ENCODE assay signal across 13 mouse cellular contexts in the genomic region with DNA sequence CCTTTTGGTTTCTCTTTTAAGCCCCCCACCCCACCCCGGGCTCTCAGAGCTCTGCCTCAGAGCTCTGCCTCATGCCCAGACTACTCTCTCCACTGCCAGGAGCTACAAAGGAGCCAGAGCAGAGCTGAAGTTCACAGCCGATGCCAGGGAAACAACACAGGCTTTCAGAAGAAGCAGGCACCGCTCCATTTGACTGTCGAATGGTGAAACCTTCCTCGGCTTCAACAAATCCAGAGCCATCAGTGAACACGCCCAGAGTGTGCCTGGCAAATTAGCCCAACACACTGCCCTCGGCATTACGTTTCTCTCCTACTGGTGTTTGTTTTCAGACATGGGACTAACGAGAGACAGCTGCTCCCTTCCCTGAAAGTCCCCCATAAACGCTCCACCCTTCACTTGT.
DNase-seq lines count a peak whose midpoint lies in the region; ATAC-seq lines count a peak whose summit lies in the region.
"Had no signal": no experiment of that assay in that cellular context is flagged by ENCODE, and none has a peak within 500 bp of the region (broad histone marks: within the 10 kb centered on the region; RNA-seq: fewer than 3 reads in every experiment).

No protein-coding gene starts in this region.

- no peak overlapping the region for H3K4me2 ChIP-seq in embryonic facial prominence, embryonic 11.5 days (ENCODE audit: low read depth, low read length)
- no peak overlapping the region for H3K4me2 ChIP-seq in limb, embryonic 11.5 days (ENCODE audit: low read depth, severe bottlenecking)
- H3K4me2 ChIP-seq: embryonic facial prominence, embryonic 15.5 days; liver, embryonic 15.5 days had no signal

- 46% methylated on average over 10 of the region's 10 CpGs for WGBS in embryonic facial prominence, embryonic 11.5 days
- WGBS in limb, embryonic 11.5 days, result 19% methylated on average over 10 of the region's 10 CpGs

- no peaks in the 10 kb centered on the region for H3K9me3 ChIP-seq in embryonic facial prominence, embryonic 11.5 days (replicated peaks; ENCODE audit: control insufficient read depth, low read length)
- H3K9me3 ChIP-seq in limb, embryonic 11.5 days (ENCODE audit: control insufficient read depth, low read length), result no peaks in the 10 kb centered on the region
- H3K9me3 ChIP-seq: embryonic facial prominence, embryonic 15.5 days; liver, embryonic 15.5 days had no signal

- H3K27me3 ChIP-seq in embryonic facial prominence, embryonic 11.5 days (ENCODE audit: control insufficient read depth, insufficient read depth, low read length), result peaks cover 22% of the 10 kb centered on the region
- H3K27me3 ChIP-seq in limb, embryonic 11.5 days (ENCODE audit: control insufficient read depth, insufficient read depth, low read length), result peaks cover 21% of the 10 kb centered on the region

- H3K9ac ChIP-seq in embryonic facial prominence, embryonic 11.5 days (replicated peaks; ENCODE audit: low read length), result no peak overlapping the region
- H3K9ac ChIP-seq in limb, embryonic 11.5 days (ENCODE audit: low read length), result no peak overlapping the region
- H3K9ac ChIP-seq: embryonic facial prominence, embryonic 15.5 days; liver, embryonic 15.5 days had no signal

- no peak overlapping the region for H3K4me3 ChIP-seq in embryonic facial prominence, embryonic 11.5 days (ENCODE audit: low read depth, low read length)
- H3K4me3 ChIP-seq in limb, embryonic 11.5 days (ENCODE audit: low read depth, low read length), result no peak overlapping the region
- H3K4me3 ChIP-seq: embryonic facial prominence, embryonic 15.5 days; liver, embryonic 15.5 days had no signal

- peak; percentile 5 for DNase-seq in adrenal gland, adult 2 months
- no peak for DNase-seq in adrenal gland, adult 8-10 months
- peak; percentile 55 for DNase-seq in layer of hippocampus, adult 11-12 months (ENCODE audit: low spot score)
- no peak for DNase-seq in layer of hippocampus, adult 9-10 months (ENCODE audit: low spot score)
- peak; percentile 34 for DNase-seq in embryonic facial prominence, embryonic 11.5 days (ENCODE audit: low spot score)
- DNase-seq in limb, embryonic 11.5 days (ENCODE audit: low spot score), result peak; percentile 46
- no peak for DNase-seq in heart, postnatal 10 days
- no peak for DNase-seq in Muller cell, postnatal 12 days (ENCODE audit: inconsistent ontology term)
- DNase-seq: adrenal gland, postnatal 36 days; gastrocnemius, postnatal 10 days; kidney, postnatal 36 days had no signal

- ATAC-seq in embryonic facial prominence, embryonic 11.5 days (replicated peaks; ENCODE audit: insufficient number of reproducible peaks, low FRiP score, low TSS enrichment, low read depth), result no peak
- no peak for ATAC-seq in limb, embryonic 11.5 days (ENCODE audit: insufficient number of reproducible peaks, low FRiP score, low TSS enrichment, low read depth)

- no peaks in the 10 kb centered on the region for H3K36me3 ChIP-seq in embryonic facial prominence, embryonic 11.5 days (replicated peaks; ENCODE audit: control insufficient read depth, insufficient read depth, low read depth, low read length)
- no peaks in the 10 kb centered on the region for H3K36me3 ChIP-seq in limb, embryonic 11.5 days (ENCODE audit: control insufficient read depth, insufficient read depth, low read length)
- H3K36me3 ChIP-seq: embryonic facial prominence, embryonic 15.5 days; liver, embryonic 15.5 days had no signal

- no peak overlapping the region for H3K27ac ChIP-seq in embryonic facial prominence, embryonic 11.5 days (replicated peaks; ENCODE audit: low read depth, low read length)
- H3K27ac ChIP-seq in limb, embryonic 11.5 days (replicated peaks; ENCODE audit: low read depth, low read length), result no peak overlapping the region
- H3K27ac ChIP-seq: embryonic facial prominence, embryonic 15.5 days; liver, embryonic 15.5 days had no signal

- H3K4me1 ChIP-seq in embryonic facial prominence, embryonic 11.5 days (ENCODE audit: control insufficient read depth, insufficient read depth, low read length), result peaks cover 3% of the 10 kb centered on the region; the same call in 1 of the 2 replicates
- H3K4me1 ChIP-seq in limb, embryonic 11.5 days (ENCODE audit: control insufficient read depth, insufficient read depth, low read length), result peaks cover 19% of the 10 kb centered on the region

- intact Hi-C loops in heart, postnatal 10 days (cut with DNase I), result no loop called here

Comparison
In these comparisons a context has a peak if more than half of its experiments do, and no peak if none do; other contexts are left out.
1. DNase-seq: peak in adrenal gland, adult 2 months (single experiment), layer of hippocampus, adult 11-12 months (single experiment), embryonic facial prominence, embryonic 11.5 days (single experiment) and limb, embryonic 11.5 days (single experiment); none in adrenal gland, adult 8-10 months (single experiment), layer of hippocampus, adult 9-10 months (single experiment), heart, postnatal 10 days (0 of 2) and Muller cell, postnatal 12 days (single experiment).